In genomic region chr10:79988506-79989271, GRCm38 (mm10) we compare ENCODE assay signal across 8 mouse cellular contexts. TPM values are rescaled to one million over a fixed set of nuclear protein-coding genes. Genes with fewer than 3 reads are reported as not detected.
DNase-seq lines count a peak whose midpoint lies in the region; ATAC-seq and TF ChIP-seq lines count a peak whose summit lies in the region.

Cnn2 (plus strand) TSS chr10:79988584.

- no peaks in the 10 kb centered on the region for H3K9me3 ChIP-seq in hindbrain, postnatal 0 days (ENCODE audit: low read length)
- peaks cover 8% of the 10 kb centered on the region; the same call in 1 of the 2 replicates for H3K9me3 ChIP-seq in liver, embryonic 13.5 days (replicated peaks)

- peak within 1 kb of the TSS; percentile 67 for H3K4me2 ChIP-seq in hindbrain, postnatal 0 days (ENCODE audit: low read depth, low read length)
- H3K4me2 ChIP-seq in liver, embryonic 13.5 days = peak within 1 kb of the TSS; percentile 94

- 2% methylated on average over 59 of the region's 59 CpGs for WGBS in hindbrain, postnatal 0 days
- under 1% methylated on average over 59 of the region's 59 CpGs for WGBS in liver, embryonic 13.5 days (ENCODE audit: insufficient replicate concordance)

- H3K27me3 ChIP-seq in hindbrain, postnatal 0 days (ENCODE audit: insufficient read depth, low read length) = peaks cover 22% of the 10 kb centered on the region
- H3K27me3 ChIP-seq in liver, embryonic 13.5 days = peaks cover 34% of the 10 kb centered on the region

- DNase-seq in CD4-positive, CD25-positive, alpha-beta regulatory T cell, adult 2 months (ENCODE audit: low read depth, low spot score) = peak; percentile 72
- peak; percentile 72 to 83 for DNase-seq in adrenal gland, postnatal 36 days
- peak; percentile 57 for DNase-seq in gastrocnemius, postnatal 14 days
- no peak for DNase-seq in hindbrain, postnatal 0 days (ENCODE audit: low spot score)
- DNase-seq in liver, embryonic 13.5 days = no peak
- peak; percentile 63 for DNase-seq in naive thymus-derived CD4-positive, alpha-beta T cell, adult 2 months (ENCODE audit: low read depth)
- DNase-seq in thymus, postnatal 25 days = peak; percentile 75
- DNase-seq in layer of hippocampus, adult 9-10 months (ENCODE audit: low spot score) = no peak

- intact Hi-C loops in gastrocnemius, postnatal 14 days (cut with DNase I; ENCODE audit: low total_unique reads) = no loop called here

- TF ChIP-seq CTCF in hindbrain, postnatal 0 days (IDR thresholded peaks at IDR 0.05; ENCODE audit: low read depth) = no peak

- no peaks in the 10 kb centered on the region for H3K36me3 ChIP-seq in hindbrain, postnatal 0 days (ENCODE audit: insufficient read depth, low read length)
- H3K36me3 ChIP-seq in liver, embryonic 13.5 days = peaks cover 29% of the 10 kb centered on the region

- peaks cover 7% of the 10 kb centered on the region for H3K4me1 ChIP-seq in hindbrain, postnatal 0 days (ENCODE audit: insufficient read depth, low read length)
- peaks cover 60% of the 10 kb centered on the region for H3K4me1 ChIP-seq in liver, embryonic 13.5 days (replicated peaks)

- peak within 1 kb of the TSS; percentile 38 for H3K9ac ChIP-seq in hindbrain, postnatal 0 days (replicated peaks; ENCODE audit: low read length)
- peak within 1 kb of the TSS; percentile 73 for H3K9ac ChIP-seq in liver, embryonic 13.5 days

- H3K4me3 ChIP-seq in hindbrain, postnatal 0 days (ENCODE audit: low read length) = peak within 1 kb of the TSS; percentile 44
- H3K4me3 ChIP-seq in liver, embryonic 13.5 days (replicated peaks) = peak within 1 kb of the TSS; percentile 89

- peak within 1 kb of the TSS; percentile 32; the same call in 1 of the 2 replicates for H3K27ac ChIP-seq in hindbrain, postnatal 0 days
- peak within 1 kb of the TSS; percentile 99 for H3K27ac ChIP-seq in liver, embryonic 13.5 days

- no peak for ATAC-seq in hindbrain, postnatal 0 days
- no peak for ATAC-seq in liver, embryonic 13.5 days (ENCODE audit: low read depth)

RNA-seq across cellular contexts. Expression of gene Cnn2, which starts in this region (rescaled TPM):
- total RNA-seq in adrenal gland, postnatal 36 days (2021) = 10 to 100 TPM; 30.2 to 42.9 TPM
- 10 to 100 TPM; 19.2 to 24.8 TPM for total RNA-seq in gastrocnemius, postnatal 14 days (2021)
- total RNA-seq in hindbrain, postnatal 0 days (2014; rRNA removed) = 17.2 and 17.9 TPM in 2 replicates
- 15.0 and 16.4 TPM in 2 replicates for polyA plus RNA-seq in hindbrain, postnatal 0 days (2015; fragmentation: Nextera tagmentation; extraction: Ambion mirVana)
- polyA plus RNA-seq in liver, embryonic 13.5 days (2015; fragmentation: Nextera tagmentation; extraction: Ambion mirVana) = 45.8 and 49.6 TPM in 2 replicates

Comparison
In these comparisons a context has a peak if more than half of its experiments do, and no peak if none do; other contexts are left out.
1. DNase-seq: peak in CD4-positive, CD25-positive, alpha-beta regulatory T cell, adult 2 months (single experiment), adrenal gland, postnatal 36 days (2 of 2), gastrocnemius, postnatal 14 days (single experiment), naive thymus-derived CD4-positive, alpha-beta T cell, adult 2 months (single experiment) and thymus, postnatal 25 days (single experiment); none in hindbrain, postnatal 0 days (single experiment), liver, embryonic 13.5 days (single experiment) and layer of hippocampus, adult 9-10 months (single experiment).